Mouse (Mus musculus): ENCODE data around the gene Tbc1d10a.

The Tbc1d10a gene

DNA sequence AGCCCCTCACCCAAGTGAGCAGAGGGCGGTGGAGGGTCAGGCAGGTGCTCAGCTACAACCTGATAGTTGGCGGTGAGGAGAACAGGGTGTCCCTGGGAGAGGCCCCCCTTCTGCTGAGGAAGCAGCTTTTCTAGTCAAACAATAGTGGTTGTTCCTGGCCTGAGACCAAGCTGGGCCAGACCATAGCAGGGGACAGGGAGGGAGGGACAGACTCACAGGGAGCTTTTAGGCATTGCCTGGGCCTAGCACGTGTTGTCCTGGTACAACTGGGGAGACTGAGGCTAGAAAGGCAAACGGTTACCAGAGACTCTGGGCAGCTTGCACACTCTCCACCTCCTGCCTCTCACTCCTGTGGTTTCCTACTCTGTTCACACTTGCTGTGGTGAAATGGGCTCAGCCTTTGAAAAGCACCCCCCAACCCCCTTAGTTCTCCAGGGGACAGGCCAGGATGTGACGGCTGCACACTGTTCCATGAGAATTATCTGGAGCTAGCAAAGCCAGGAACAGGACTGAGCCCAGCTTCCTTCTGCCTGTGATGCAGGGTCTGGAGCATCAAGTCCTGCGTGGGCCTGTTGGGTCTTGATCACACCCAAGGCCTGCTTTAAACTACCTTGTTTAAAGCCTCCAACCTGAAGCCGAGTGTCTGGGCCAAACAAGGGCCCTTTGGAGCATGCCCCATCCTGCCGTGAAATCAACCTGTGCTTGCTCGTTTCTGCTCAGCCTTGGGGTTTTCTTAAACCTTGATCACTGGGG is 29.8 kb downstream of the Tbc1d10a start:
- no peak for DNase-seq (ENCODE audit: low read depth, low spot score)

DNA sequence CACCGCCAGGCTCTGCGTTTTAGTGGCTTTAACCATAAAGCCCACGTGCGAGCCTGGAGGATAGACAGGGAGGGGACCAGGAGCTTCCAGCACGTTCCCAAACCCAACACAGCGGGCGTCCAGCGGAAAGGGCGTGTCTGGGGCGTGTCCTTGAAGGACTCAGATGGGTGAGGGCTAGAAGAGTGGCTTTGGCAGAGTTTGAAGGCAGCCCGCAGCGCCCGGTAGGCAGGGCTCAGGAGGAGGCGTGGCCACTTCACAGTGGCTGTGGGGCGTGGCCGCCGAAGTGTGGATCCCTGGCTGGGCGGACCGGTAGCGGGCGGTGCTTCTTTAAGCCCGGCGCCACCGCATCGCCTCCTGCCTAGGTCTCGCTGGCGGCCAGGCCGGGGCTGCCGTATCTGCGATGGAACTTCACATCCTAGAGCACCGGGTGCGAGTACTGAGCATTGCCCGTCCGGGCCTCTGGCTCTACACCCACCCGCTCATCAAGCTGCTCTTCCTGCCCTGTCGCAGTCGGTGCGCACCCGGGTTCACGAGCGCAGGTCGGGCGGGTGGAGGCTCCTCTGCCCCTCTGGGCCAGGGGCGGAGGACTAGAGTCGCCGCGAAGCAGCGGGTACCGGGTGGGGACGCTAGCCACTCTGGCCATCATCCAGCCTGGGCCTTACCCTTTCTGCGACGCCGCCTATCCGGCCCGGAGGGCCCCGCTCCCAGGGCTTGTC is 31.5 kb downstream of the Tbc1d10a start, which contains the start of gene Castor1:
Castor1 (plus strand) TSS at position 312 of the 716 bp plus-strand sequence.
- peak; percentile 94 for DNase-seq (ENCODE audit: low read depth, low spot score)

DNA sequence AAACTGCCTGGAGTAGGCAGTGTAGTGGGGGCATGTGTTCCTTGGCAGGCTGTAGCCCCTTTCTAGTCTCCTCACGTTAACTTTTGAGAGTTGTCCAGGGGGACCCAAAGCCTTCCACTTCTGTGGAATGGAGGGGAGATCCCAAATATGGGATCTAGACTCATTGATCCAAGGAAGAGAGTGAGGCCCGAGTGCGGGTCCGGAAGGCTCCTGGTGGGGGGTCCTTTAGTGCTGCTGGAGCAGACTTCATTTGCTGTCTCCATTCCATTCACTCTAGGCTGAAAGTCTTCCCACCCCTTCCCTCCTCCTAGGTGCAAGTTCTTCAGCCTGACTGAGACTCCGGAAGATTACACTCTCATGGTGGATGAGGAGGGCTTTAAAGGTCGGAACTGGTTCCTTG is 32.0 kb downstream of the Tbc1d10a start:
- DNase-seq (ENCODE audit: low read depth, low spot score) = no peak

DNA sequence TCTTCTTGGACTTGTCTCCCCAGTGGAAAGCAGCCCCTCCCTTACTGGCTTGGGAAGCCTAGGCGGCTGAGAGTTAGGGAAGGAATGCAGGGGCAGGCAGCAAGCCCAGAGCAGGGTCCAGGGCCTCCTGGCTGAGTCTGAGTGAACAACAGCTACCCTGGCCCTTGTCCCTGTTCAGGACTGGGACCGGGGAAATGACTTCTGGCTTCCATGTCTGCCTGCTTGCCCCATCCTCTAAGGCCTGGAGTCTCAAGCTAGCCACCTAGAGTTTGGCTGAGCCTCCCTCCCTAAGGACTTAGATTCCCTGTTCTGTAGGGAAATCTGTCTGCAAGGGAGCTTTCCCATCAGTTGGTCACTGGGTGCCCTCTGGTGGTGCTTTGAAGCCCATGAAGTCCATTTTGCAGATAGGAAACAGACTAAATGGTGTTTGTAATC is 32.7 kb downstream of the Tbc1d10a start:
- peak; percentile 55 for DNase-seq (ENCODE audit: low read depth, low spot score)

DNA sequence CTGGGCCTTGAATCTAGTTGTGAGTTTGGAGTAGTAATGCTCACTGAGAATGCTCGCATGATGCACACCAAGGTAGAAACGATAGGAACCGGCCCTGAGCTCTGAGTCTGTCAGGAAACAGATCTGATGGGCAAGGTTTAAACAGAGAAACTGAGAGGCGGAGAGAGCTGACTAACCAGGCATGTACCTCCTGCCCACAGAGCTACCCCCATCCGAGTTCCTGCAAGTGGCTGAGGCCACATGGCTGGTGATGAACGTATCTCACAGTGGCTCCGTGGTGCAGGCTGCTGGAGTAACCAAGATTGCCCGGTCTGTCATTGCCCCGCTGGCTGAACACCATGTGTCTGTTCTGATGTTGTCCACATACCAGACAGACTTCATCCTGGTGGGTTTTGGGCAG is 33.3 kb downstream of the Tbc1d10a start:
- DNase-seq (ENCODE audit: low read depth, low spot score) = peak; percentile 36

DNA sequence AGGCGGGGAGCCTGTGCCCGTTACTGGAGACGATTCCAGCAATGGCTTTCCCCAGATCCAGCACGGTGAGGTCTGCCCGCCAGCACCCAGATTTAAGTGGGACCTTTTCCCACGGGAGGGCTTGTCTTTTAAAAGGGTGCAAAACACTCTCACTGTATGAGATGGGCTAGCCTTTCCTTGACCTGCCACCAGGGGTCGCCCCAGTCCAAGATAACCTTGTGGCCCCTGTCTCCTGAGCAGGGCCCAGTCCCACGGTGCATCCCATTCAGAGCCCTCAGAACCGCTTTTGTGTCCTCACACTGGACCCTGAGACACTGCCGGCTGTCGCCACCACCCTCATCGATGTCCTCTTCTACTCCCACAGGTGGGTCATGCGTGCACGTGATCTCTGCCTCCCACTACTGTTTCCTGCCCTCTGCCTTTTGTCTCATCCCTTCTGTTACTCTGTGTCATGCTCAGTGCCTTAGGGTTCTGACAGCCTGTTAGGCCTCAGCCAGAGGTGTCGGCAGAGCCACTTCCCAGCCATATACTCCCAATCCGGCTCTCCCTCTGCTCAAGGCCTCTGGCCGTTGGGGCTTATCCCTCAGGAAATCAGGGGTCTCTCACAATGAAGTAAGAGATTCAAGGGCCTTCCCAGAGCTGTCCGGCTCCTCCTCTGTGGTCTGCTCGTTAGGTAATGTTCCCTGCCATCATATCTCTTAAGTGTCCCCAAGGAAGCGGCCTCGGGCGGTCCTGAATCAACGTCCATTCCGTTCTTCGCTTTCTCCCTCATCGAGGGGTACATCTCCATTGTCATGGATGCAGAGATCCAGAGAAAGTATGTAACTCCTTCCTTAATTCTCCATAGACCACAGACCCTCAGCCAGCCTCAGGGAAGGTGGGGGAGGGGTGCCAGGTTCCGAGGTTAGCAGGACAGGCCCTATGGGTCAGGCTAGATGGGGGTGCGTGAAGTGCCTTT is 34.1 kb downstream of the Tbc1d10a start:
- DNase-seq (ENCODE audit: low read depth, low spot score) = peak; percentile 81

DNA sequence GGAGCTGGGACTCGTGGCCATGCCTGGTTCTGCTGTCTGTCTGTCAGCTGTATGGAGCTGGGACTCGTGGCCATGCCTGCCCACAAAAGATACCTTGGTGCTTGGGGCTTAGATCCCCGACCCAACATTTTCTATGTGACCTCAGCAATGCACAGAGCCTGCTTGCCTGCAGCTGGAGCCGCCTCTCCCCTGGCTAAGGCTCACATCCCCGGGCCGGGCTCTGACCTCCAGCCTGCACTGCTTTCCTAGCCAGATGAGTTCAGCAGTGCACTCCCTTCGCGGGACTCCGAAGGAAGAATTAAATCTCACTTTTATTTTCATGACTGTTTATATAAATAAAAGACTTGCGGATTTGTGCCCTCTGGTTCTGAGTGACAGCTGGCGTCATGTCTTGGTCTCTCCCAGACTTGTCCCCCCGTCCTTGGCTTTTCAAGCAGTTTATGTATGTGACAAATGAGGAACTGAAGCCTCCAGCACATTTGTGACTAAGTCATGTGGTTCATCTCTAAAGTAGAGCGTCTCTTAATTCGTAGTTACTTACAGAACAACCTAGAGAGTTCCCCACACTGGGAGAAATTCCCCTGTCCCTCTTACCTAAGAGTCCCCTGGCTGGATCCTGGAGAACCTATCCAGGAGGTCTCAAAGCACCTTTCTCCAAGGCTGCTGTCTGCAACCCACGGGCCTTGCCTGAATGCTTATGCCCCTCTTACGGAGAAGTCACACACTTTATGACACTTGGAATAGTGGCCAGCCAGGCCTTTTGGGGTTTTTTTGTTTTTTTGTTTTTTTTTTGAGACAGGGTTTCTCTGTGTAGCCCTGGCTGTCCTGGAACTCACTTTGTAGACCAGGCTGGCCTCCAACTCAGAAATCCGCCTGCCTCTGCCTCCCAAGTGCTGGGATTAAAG is 35.7 kb downstream of the Tbc1d10a start:
- DNase-seq (ENCODE audit: low read depth, low spot score) = no peak

DNA sequence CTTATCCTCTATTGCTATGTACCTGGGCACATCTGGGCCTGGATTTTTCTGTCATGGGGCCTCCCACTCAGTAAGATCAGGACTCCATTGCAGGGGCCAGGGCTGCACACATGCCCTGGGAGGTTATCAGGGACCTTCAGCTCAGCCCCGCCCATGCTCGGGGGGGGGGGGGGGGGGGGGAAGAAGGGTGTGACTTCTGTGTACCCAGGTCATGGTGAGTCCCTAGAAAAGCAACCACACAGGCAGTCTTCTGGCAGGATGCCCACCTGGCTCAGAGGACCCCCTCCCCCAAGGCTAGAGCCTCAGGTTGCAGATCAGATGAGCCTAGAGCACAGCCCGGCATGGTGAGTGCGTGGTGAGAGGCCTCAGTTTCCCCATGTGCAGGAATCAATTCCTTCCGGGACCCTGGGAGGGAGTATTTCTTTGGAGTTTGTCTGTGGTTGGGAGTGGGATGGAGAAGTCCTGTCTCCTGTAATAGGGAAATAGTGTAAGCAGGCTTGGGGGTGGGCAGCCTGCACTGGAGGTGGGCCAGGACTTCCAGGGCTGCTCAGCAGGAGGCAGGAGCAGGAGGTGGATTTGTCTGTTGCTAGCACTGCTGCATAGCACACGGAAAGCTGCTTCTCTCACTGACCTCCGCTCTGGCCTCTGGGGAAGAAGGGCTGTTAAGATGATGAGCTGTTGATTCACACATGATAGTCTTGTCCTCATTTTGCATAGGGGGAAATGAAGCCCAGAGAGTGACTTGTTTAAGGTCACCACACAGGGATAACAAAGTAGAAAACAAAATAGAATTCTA is 37.0 kb downstream of the Tbc1d10a start:
- DNase-seq (ENCODE audit: low read depth, low spot score) = peak; percentile 55

DNA sequence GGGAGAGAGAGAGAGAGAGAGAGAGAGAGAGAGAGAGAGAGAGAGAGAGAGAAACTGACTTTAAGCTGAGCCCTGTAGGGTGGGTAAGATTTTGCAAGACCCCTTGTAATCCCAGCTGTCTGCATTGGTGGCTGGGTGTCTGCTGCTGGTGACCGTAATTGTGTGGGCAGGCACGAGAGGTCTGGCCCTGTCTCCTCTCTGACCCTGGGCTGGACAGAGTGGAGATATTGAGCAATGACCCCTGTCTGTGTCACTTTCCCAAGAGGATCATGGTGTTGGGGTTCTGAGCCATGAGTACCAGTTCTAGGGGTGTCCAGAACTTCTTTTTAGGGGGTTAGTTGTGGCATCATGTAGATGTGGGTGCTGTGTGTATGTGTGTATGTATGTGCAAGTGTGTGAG is 37.6 kb downstream of the Tbc1d10a start:
- DNase-seq (ENCODE audit: low read depth, low spot score) = no peak

DNA sequence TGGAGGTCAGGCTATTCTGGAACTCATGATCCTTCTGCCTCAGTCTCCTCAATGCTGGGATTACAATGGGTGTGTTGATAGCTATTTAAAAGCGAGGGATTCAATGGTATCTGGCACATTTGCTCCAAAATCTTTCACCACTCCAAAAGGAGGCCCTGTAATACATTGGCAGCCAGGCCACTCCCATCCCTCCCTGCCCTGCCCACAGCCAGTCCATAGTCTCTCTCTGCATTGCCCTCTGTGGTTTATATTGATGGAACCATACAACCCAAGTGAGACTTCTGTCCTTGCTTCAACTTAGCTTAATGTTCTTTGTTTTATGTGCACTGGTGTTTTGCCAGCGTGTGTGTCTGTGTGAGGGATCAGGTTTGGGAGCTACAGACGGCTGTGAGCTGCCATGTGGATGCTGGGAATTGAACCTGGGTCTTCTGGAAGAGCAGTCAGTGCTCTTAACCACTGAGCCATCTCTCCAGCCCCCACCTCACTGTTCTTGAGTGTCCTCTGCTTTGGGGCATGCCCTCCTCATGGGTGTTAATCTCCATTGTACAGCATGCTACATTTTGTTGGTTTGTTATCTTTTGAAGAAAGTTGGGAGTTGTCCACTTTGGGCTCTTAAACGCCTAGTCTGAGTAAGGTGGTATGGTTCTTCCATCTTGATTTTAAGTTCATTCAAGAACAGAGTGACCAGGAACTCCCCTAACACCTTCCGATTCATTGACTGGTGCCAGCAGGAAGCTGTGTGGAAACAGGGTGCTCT is 40.2 kb downstream of the Tbc1d10a start:
- no peak for DNase-seq (ENCODE audit: low read depth, low spot score)

DNA sequence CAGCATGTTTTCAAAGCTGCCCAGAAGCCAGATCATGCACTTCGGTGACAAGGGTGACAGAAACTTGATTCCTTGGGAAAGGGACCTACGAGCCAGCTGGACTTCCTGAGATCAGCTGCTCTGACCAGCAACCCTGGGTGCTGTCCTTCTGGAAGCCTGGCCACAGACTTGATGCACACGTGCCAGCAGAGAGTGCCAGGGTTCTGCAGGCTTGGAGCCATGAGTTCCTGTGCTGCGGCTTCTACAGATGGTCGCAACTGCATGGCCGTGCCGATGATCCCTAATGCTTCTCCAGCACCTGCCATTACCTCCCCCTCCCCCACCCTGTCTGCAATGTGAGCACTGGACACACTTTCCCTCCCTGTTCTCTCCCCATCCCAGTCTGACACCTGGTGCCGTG is 41.9 kb downstream of the Tbc1d10a start:
- no peak for DNase-seq (ENCODE audit: low read depth, low spot score)

DNA sequence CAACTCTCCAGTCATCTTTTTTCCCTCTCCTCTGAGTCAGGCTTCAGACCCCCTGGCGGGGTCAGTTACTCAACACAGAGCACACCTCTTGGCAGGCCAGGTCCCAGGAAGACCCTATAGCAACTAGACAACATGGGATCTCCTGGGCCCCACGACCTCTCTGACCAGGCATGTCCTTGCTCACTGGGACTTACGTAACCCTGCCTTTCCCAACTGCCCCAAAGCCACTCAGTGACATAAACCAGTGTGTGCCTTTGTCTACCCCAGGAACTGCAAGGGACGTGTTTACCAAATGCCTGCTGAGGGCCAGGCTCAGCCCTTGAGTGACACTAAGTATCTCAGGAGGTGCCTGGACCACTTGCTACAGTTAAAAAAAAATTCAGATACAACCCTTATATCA is 43.3 kb downstream of the Tbc1d10a start:
- DNase-seq (ENCODE audit: low read depth, low spot score) = no peak

DNA sequence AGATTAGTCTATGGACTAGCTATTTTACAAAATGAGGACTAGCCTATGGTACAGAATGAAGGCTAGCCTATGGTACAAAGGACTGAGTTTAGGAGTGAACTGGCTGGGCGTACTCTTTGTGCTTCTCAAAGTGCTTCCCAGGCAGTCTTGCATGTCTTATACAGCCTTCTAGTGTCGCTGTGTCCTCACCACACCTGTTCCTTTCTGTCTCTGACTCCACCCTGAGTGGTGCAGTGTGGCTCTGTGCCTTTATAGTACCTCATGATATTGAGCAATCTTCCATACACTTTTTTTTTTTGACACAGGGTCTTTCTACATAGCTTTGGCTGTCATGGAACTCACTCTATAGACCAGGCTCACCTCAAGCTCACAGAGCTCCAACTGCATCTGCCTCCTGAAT is 44.8 kb downstream of the Tbc1d10a start:
- no peak for DNase-seq (ENCODE audit: low read depth, low spot score)

DNA sequence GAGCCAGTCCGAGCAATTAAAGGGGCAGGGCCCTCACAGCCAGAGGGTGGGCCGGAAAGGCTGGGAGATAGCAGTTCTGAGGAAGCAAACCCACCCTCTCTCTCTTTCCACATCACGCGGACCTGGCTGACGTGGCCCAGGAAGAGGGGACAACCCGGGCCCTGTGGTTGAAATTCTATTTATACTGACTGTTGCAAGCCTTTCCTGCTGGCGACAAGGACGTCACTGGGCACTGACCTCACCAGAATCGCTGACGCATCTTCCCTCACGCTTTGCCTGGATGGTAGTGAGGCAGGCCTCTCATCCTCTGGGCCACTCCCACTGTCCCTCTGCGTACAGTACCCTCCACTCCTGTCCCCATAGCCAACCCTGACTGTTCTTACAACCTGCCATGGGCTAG is 46.1 kb downstream of the Tbc1d10a start:
- DNase-seq (ENCODE audit: low read depth, low spot score) = no peak

DNA sequence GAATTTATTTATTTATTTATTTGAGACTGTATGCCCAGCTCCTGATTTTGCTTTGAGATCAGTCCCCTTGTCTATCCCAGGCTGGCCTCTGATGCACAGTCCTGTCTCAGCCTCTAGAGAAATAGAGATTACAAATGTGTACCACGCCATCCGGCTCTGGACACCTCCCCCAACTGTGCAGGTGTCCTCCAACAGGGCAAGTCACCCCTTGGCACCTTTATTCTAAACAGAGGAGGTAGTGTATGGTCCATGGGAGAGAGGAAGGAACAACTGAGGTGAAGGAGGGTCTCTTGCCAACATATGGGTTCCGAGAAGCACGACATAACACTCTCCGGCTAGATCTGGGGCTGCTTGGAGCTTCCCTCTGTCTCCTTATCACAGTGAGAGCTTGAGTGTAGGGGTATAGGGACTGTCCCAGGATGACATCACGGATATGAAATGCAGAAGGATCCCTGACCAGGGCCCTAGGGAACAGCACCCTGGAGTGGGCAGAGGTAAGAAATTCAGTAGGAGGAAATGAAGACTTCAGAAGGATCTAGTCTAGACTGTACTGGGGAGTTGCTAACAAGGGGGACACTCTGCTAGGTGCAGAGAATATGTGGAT is 48.6 kb downstream of the Tbc1d10a start:
- no peak for DNase-seq (ENCODE audit: low read depth, low spot score)

DNA sequence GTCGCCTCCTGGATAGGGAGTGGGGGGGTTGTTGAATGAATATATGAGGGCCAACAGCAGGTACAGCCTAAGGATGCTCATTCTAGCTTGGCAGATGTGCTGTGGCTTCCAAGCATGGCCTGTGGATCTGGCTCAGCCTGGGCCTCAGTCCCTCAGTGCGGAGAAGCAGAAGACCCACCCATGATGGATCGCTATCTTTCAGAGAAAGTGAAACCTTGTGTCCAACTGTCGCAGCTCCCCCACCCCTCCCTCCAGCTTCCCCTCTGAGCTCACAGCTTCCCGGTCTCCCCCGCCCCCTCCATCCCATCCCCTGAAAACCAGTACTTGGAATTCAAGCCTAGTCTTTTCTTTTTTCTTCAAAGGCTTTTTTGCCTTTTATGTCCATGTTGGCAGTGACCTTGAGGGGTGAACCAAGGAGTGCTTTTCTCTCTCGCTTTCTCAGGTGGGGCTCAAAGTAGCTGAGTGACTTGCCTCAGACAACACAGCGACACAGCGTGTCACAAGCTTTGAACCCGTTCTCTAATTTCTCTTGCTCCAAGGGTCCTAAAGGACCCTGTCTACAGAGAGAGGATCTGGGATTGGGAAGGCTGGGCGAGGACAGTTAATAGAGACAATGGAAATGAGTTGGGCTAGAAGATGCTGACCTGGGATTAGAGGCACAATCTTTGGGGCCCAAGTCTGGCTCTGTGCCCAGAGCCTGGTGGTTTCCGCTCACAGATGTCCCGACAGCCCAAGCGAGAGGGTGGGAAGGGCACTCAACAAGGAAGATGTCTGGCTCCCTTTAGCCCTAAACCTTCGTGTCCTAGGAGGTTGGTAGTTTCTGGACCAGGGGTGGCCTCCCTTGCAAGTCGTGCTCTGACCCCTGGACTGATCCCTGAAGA is 49.3 kb downstream of the Tbc1d10a start, which contains the start of gene Osm:
Osm (plus strand) TSS at position 756 of the 881 bp plus-strand sequence.
- DNase-seq (ENCODE audit: low read depth, low spot score) = peak; percentile 84

DNA sequence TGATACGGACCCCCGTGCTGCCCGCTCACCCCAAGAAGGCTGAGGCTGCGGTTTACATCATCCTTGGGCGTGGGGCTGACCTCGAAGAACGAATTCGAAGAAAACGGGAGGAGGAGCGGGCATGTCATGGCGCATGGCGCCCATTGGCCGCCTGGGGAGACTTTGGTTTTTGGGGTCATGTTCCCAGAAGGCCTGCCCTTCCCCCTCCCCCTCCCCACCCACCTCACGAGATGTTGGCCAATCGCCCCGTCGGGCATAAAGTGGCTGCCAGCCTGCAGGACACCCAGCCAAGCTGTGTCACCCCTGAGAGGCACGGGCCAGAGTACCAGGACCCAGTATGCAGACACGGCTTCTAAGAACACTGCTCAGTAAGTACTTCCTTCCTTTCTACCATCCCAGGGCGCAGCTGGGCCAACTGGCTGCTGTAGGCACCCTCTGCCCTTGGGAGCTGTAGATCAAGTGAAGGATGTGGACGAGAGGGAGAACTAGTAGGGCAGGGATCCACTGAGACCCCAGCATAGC is 50.0 kb downstream of the Tbc1d10a start:
- peak; percentile 67 for DNase-seq (ENCODE audit: low read depth, low spot score)

All from CD4-positive helper T cell, adult 2 months (primary cell).